Mouse (Mus musculus) CH12.LX (cell line): ENCODE results near the gene Mfsd14a. TPM values are rescaled to one million over a fixed set of nuclear protein-coding genes. Genes with fewer than 3 reads are reported as not detected.

ENCODE experiments used
- DNase-seq: peaks from one replicate; pipeline ENCODE4 v3.0.0-alpha.2; 2013; ENCODE audit errors: extremely low read depth
- H3K27ac ChIP-seq: 2 replicates; pipeline ENCODE4 v1.5.1; 2012; ENCODE audit warnings: low read depth, mild to moderate bottlenecking, control low read depth, moderate library complexity; ENCODE audit not compliant: insufficient read depth
- H3K27me3 ChIP-seq: replicated peaks from 2 replicates; pipeline ENCODE3; 2012; ENCODE audit warnings: inconsistent platforms
- H3K36me3 ChIP-seq, 2 experiments: replicated peaks in 1 of 2; 2 replicates each; pipeline versions ENCODE3 to v1.6.1; 2012; ENCODE audit warnings: inconsistent platforms in 1 of 2, low read length in 1 of 2, mild to moderate bottlenecking in 1 of 2, mixed read lengths in 1 of 2, moderate library complexity in 1 of 2; ENCODE audit not compliant: control insufficient read depth in 1 of 2, insufficient read depth in 1 of 2
- H3K4me1 ChIP-seq, 2 experiments: 2 replicates each; pipeline ENCODE4 v1.6.1; 2012; ENCODE audit warnings: inconsistent platforms in 1 of 2, moderate library complexity in 1 of 2; ENCODE audit not compliant: insufficient read depth in 2 of 2, control insufficient read depth in 1 of 2
- H3K4me2 ChIP-seq: 2 replicates; pipeline ENCODE4 v1.6.1; 2012; ENCODE audit warnings: low read depth, mild to moderate bottlenecking, control low read depth; ENCODE audit not compliant: poor library complexity, insufficient read depth, severe bottlenecking
- H3K4me3 ChIP-seq, 3 experiments: fragments of 150-350 bp in 1 of 3; sonication (generic) in 1 of 3; replicated peaks in 1 of 3; 2 replicates each; pipeline versions ENCODE3 to v1.5.1; 2011 to 2012; ENCODE audit warnings: low read depth in 2 of 3, low read length in 2 of 3, mild to moderate bottlenecking in 2 of 3, moderate library complexity in 2 of 3, control low read depth in 1 of 3, improper control_type of control experiment in 1 of 3, inconsistent platforms in 1 of 3, mixed read lengths in 1 of 3; ENCODE audit not compliant: poor library complexity in 1 of 3
- H3K79me2 ChIP-seq: replicated peaks from 2 replicates; pipeline ENCODE4 v1.6.1; 2012; ENCODE audit warnings: mild to moderate bottlenecking, moderate library complexity; ENCODE audit not compliant: control insufficient read depth, poor library complexity, insufficient read depth, severe bottlenecking; ENCODE audit errors: extremely low read depth
- H3K9ac ChIP-seq: 2 replicates; pipeline ENCODE4 v1.6.1; 2012; ENCODE audit warnings: low read depth, mild to moderate bottlenecking, control low read depth, moderate library complexity; ENCODE audit not compliant: insufficient read depth
- H3K9me3 ChIP-seq: replicated peaks from 2 replicates; pipeline ENCODE3; 2012; ENCODE audit warnings: low read length, inconsistent platforms, mixed read lengths
- BHLHE40 ChIP-seq: IDR thresholded peaks from 2 replicates; pipeline ENCODE4 v1.6.1; 2011; ENCODE audit warnings: mild to moderate bottlenecking, low read depth, low read length, improper control_type of control experiment
- ELF1 ChIP-seq: IDR thresholded peaks from 2 replicates; pipeline ENCODE4 v1.6.1; 2014; ENCODE audit warnings: low read depth, mild to moderate bottlenecking, inconsistent platforms, low read length, improper control_type of control experiment
- ETS1 ChIP-seq: conservative IDR thresholded peaks from 2 replicates; pipeline ENCODE4 v1.6.1; 2012; ENCODE audit warnings: low read depth, mild to moderate bottlenecking, inconsistent platforms, low read length, improper control_type of control experiment, moderate library complexity
- HCFC1 ChIP-seq: IDR thresholded peaks from 2 replicates; pipeline ENCODE4 v1.6.1; 2012; ENCODE audit warnings: low read depth, mild to moderate bottlenecking, inconsistent platforms, low read length, improper control_type of control experiment
- IRF4 ChIP-seq: IDR thresholded peaks from 2 replicates; pipeline ENCODE4 v1.6.1; 2014; ENCODE audit warnings: low read depth, mild to moderate bottlenecking, inconsistent platforms, low read length, improper control_type of control experiment
- KAT2A ChIP-seq: IDR thresholded peaks from 2 replicates; pipeline ENCODE4 v1.6.1; 2012; ENCODE audit warnings: low read length, improper control_type of control experiment, inconsistent platforms; ENCODE audit not compliant: insufficient replicate concordance
- MAFK ChIP-seq: IDR thresholded peaks from 2 replicates; pipeline ENCODE4 v1.6.1; 2011; ENCODE audit warnings: low read length, improper control_type of control experiment; ENCODE audit not compliant: insufficient replicate concordance
- MAZ ChIP-seq: IDR thresholded peaks from 2 replicates; pipeline ENCODE4 v1.6.1; 2012; ENCODE audit warnings: low read depth, mild to moderate bottlenecking, inconsistent platforms, low read length, improper control_type of control experiment, moderate library complexity
- MEF2A ChIP-seq: IDR thresholded peaks from 2 replicates; pipeline ENCODE4 v1.6.1; 2014; ENCODE audit warnings: low read depth, mild to moderate bottlenecking, inconsistent platforms, low read length, improper control_type of control experiment, borderline replicate concordance
- MXI1 ChIP-seq: IDR thresholded peaks from 2 replicates; pipeline ENCODE4 v1.6.1; 2011; ENCODE audit warnings: mild to moderate bottlenecking, low read depth, low read length, improper control_type of control experiment
- MYC ChIP-seq: IDR thresholded peaks from 2 replicates; pipeline ENCODE4 v1.6.1; 2011; ENCODE audit warnings: low read depth, mild to moderate bottlenecking, improper control_type of control experiment, low read length
- NELFE ChIP-seq: IDR thresholded peaks from 2 replicates; pipeline ENCODE4 v1.6.1; 2011; ENCODE audit warnings: low read depth, low read length, improper control_type of control experiment
- NRF1 ChIP-seq: IDR thresholded peaks from 2 replicates; pipeline ENCODE4 v1.6.1; 2014; ENCODE audit warnings: low read depth, mild to moderate bottlenecking, inconsistent platforms, low read length, improper control_type of control experiment, moderate library complexity
- POLR2A ChIP-seq: IDR thresholded peaks from 2 replicates; pipeline ENCODE4 v1.6.1; 2011; ENCODE audit warnings: low read depth, mild to moderate bottlenecking, improper control_type of control experiment, low read length
- POLR2AphosphoS2 ChIP-seq: IDR thresholded peaks from 2 replicates; pipeline ENCODE4 v1.6.1; 2011; ENCODE audit warnings: low read depth, low read length, improper control_type of control experiment
- RAD21 ChIP-seq: IDR thresholded peaks from 2 replicates; pipeline ENCODE4 v1.6.1; 2011; ENCODE audit warnings: low read depth, mild to moderate bottlenecking, low read length, improper control_type of control experiment, moderate library complexity
- SIN3A ChIP-seq: IDR thresholded peaks from 2 replicates; pipeline ENCODE4 v1.6.1; 2012; ENCODE audit warnings: low read length, improper control_type of control experiment, inconsistent platforms
- SMC3 ChIP-seq: IDR thresholded peaks from 2 replicates; pipeline ENCODE4 v1.6.1; 2011; ENCODE audit warnings: low read depth, low read length, improper control_type of control experiment
- TBP ChIP-seq: conservative IDR thresholded peaks from 2 replicates; pipeline ENCODE4 v1.6.1; 2011; ENCODE audit warnings: low read depth, low read length, improper control_type of control experiment
- TCF12 ChIP-seq: IDR thresholded peaks from 2 replicates; pipeline ENCODE4 v1.6.1; 2014; ENCODE audit warnings: low read depth, mild to moderate bottlenecking, inconsistent platforms, low read length, improper control_type of control experiment
- UBTF ChIP-seq: IDR thresholded peaks from 2 replicates; pipeline ENCODE4 v1.6.1; 2012; ENCODE audit warnings: low read depth, mild to moderate bottlenecking, inconsistent platforms, low read length, improper control_type of control experiment, moderate library complexity
- USF1 ChIP-seq: IDR thresholded peaks from 2 replicates; pipeline ENCODE4 v1.6.1; 2014; ENCODE audit warnings: low read depth, mild to moderate bottlenecking, inconsistent platforms, low read length, improper control_type of control experiment
- dilution Hi-C: fragments of 300-500 bp; cut with MboI; formaldehyde crosslinking; loops from 2 replicates; pipeline ENCODE4 v1.14.3; 2020; ENCODE audit warnings: low sequenced_read_pairs; ENCODE audit not compliant: extremely low pct_unique_long_range_greater_than_20kb, extremely low pct_ligation_motif_present
- in situ Hi-C: fragments of 300-500 bp; cut with MboI; formaldehyde crosslinking; loops from 3 replicates; pipeline ENCODE4 v1.14.3; 2019; ENCODE audit warnings: low sequenced_read_pairs, low pct_ligation_motif_present, low pct_unique_long_range_greater_than_20kb, mixed read lengths
- polyA plus RNA-seq: library from polyadenylated mRNA; unstranded; fragments of >175 nt; gene quantifications from 2 replicates; pipeline ENCODE4 v1.2.1, GENCODE M21; 2012; ENCODE audit warnings: low read depth; ENCODE audit not compliant: insufficient read length
- total RNA-seq, 2 experiments: library from RNA; depleted of rRNA; stranded (reverse); fragments of 300-350 nt in 1 of 2; fragments of >200 nt in 1 of 2; gene quantifications; 2 replicates each; pipeline ENCODE4 v1.2.3; 2012 to 2014

Gene Mfsd14a
- total and polyA plus RNA-seq, 3 experiments: 27.0 to 70.4 (median 45.9) TPM

- H3K27ac ChIP-seq: no peak overlapping the region
- H3K4me3 ChIP-seq: peak overlapping the region; percentile 71 to 98 (median 97)
- TF ChIP-seq UBTF: peak; percentile 93
- peak; percentile 97 for TF ChIP-seq ELF1
- TF ChIP-seq SMC3: 0 out of 2 replicates have a peak, but pooled peaks have one; percentile 4
- no peak for TF ChIP-seq MAFK
- peak; percentile 93 for TF ChIP-seq TCF12
- peak; percentile 37; the same call in 1 of the 2 replicates for TF ChIP-seq MAZ
- TF ChIP-seq RAD21: no peak
- TF ChIP-seq IRF4: peak; percentile 64
- peak; percentile 88 for TF ChIP-seq HCFC1
- TF ChIP-seq SIN3A: peak; percentile 90
- TF ChIP-seq MYC: no peak
- peak; percentile 63; the same call in 1 of the 2 replicates for TF ChIP-seq MEF2A
- no peak for TF ChIP-seq USF1
- TF ChIP-seq POLR2AphosphoS2: no peak
- 0 out of 2 replicates have a peak, but pooled peaks have one; percentile 19 for TF ChIP-seq TBP
- peak; percentile 76; the same call in 1 of the 2 replicates for TF ChIP-seq KAT2A
- TF ChIP-seq NELFE: peak; percentile 78
- TF ChIP-seq ETS1: 0 out of 2 replicates have a peak, but pooled peaks have one; percentile 7
- TF ChIP-seq NRF1: peak; percentile 61
- peak; percentile 77 for TF ChIP-seq MXI1
- peak; percentile 43; the same call in 1 of the 2 replicates for TF ChIP-seq BHLHE40
- TF ChIP-seq POLR2A: peak; percentile 87
- no peaks in the 10 kb centered on the region for H3K27me3 ChIP-seq
- H3K9ac ChIP-seq: peak overlapping the region; percentile 82
- DNase-seq: peak; percentile 59
- dilution Hi-C loops: no loop called here
- H3K79me2 ChIP-seq: peaks cover 17% of the 10 kb centered on the region
- H3K36me3 ChIP-seq: peaks cover 0 to 6% of the 10 kb centered on the region in 2 experiments
- H3K4me1 ChIP-seq: peaks cover 7 to 29% of the 10 kb centered on the region in 2 experiments
- H3K4me2 ChIP-seq: peak overlapping the region; percentile 96
- no peaks in the 10 kb centered on the region for H3K9me3 ChIP-seq
- in situ Hi-C loops: no loop called here
Measured at GRCm38 (mm10) chr3:116711624-116712435, 49.4 kb upstream of the Mfsd14a start.
